In the genomic region with DNA sequence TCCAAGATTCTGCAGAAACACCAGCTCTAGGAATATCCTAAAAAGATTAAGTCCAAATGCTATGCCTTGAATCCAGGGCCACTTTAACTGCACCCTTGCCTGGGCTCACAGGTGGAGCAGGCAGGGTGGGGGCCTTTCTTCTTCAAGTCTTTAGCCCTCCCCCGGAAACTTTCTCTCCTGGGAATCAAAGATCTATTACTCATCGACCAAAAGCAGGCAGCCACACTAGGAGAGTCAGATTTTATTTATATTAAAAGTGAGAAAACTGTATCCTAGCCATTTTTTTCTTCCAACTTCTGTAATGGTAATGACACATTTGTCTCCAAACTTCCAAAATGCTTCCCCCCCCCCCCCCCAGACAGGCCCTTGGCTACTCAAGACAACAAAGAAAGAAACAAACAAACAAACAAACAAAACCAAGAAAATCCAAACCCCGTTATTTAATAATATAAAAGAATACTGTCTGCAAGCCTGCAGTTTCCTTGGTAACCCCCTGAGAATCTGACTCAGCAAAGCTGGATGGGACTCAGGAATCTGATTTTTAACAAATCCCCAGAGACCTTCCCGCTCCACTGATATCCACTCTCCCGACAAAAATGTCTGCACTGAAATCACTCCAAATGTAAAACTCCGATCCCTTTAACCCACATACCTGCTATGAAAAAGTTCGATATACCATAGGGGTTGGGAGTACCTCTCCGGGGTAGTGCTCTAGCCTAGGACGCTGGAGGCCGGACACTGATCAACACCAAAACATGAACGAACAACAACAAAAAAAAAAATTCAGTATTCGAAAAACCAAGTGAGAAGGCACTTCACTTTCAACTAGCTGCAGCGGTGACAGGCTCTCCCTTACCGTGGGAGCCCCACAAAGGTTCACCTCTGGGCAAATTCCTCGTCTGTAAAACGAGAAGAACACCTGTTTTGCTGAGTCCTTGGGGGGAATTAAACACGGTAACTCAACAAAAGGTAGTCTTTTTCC, we compare ENCODE assay signal across 8 mouse cellular contexts.
DNase-seq lines count a peak whose midpoint lies in the region; ATAC-seq lines count a peak whose summit lies in the region.

No protein-coding gene starts in this region.

- H3K4me2 ChIP-seq in lung, embryonic 15.5 days: peak overlapping the region; percentile 74
- peak overlapping the region; percentile 84 for H3K4me2 ChIP-seq in embryonic facial prominence, embryonic 15.5 days (replicated peaks)
- H3K4me2 ChIP-seq in hindbrain, embryonic 16.5 days (ENCODE audit: low read length): peak overlapping the region; percentile 76
- H3K4me2 ChIP-seq in neural tube, embryonic 11.5 days (ENCODE audit: low read depth): peak overlapping the region; percentile 71

- H3K9ac ChIP-seq in lung, embryonic 15.5 days: peak overlapping the region; percentile 90
- H3K9ac ChIP-seq in embryonic facial prominence, embryonic 15.5 days: peak overlapping the region; percentile 21; the same call in 1 of the 2 replicates
- peak overlapping the region; percentile 83 for H3K9ac ChIP-seq in hindbrain, embryonic 16.5 days (ENCODE audit: low read depth, low read length)
- peak overlapping the region; percentile 86 for H3K9ac ChIP-seq in neural tube, embryonic 11.5 days (ENCODE audit: low read length)

- 5% methylated on average over 17 of the region's 17 CpGs for WGBS in lung, embryonic 15.5 days
- 5% methylated on average over 17 of the region's 17 CpGs for WGBS in embryonic facial prominence, embryonic 15.5 days
- 3% methylated on average over 17 of the region's 17 CpGs for WGBS in hindbrain, embryonic 16.5 days
- 8% methylated on average over 17 of the region's 17 CpGs for WGBS in neural tube, embryonic 11.5 days

- H3K36me3 ChIP-seq in lung, embryonic 15.5 days: peaks cover 13% of the 10 kb centered on the region
- 0 out of 2 replicates have a peak, but pooled peaks cover 8% of the 10 kb centered on the region for H3K36me3 ChIP-seq in embryonic facial prominence, embryonic 15.5 days
- H3K36me3 ChIP-seq in hindbrain, embryonic 16.5 days (ENCODE audit: control insufficient read depth, insufficient read depth, low read length): no peaks in the 10 kb centered on the region
- no peaks in the 10 kb centered on the region for H3K36me3 ChIP-seq in neural tube, embryonic 11.5 days (ENCODE audit: control insufficient read depth, insufficient read depth, low read length)

- no peak for DNase-seq in lung, postnatal 25 days (ENCODE audit: low spot score)
- no peak for DNase-seq in neural tube, embryonic 11.5 days (ENCODE audit: low spot score)
- no peak for DNase-seq in spleen, postnatal 10 days (ENCODE audit: low spot score in 2 of 2)
- no peak for DNase-seq in frontal cortex, postnatal 25 days (ENCODE audit: low spot score in 2 of 2)

- peak overlapping the region; percentile 92 for H3K4me3 ChIP-seq in lung, embryonic 15.5 days
- H3K4me3 ChIP-seq in embryonic facial prominence, embryonic 15.5 days (replicated peaks): peak overlapping the region; percentile 65
- peak overlapping the region; percentile 70 for H3K4me3 ChIP-seq in hindbrain, embryonic 16.5 days (ENCODE audit: low read length)
- H3K4me3 ChIP-seq in neural tube, embryonic 11.5 days (ENCODE audit: low read depth, low read length): peak overlapping the region; percentile 66

- no peaks in the 10 kb centered on the region for H3K27me3 ChIP-seq in lung, embryonic 15.5 days
- H3K27me3 ChIP-seq in embryonic facial prominence, embryonic 15.5 days: no peaks in the 10 kb centered on the region
- H3K27me3 ChIP-seq in hindbrain, embryonic 16.5 days (replicated peaks; ENCODE audit: control insufficient read depth, insufficient read depth, low read length): no peaks in the 10 kb centered on the region
- H3K27me3 ChIP-seq in neural tube, embryonic 11.5 days (ENCODE audit: control insufficient read depth, insufficient read depth, low read length): no peaks in the 10 kb centered on the region

- ATAC-seq in lung, embryonic 15.5 days (ENCODE audit: borderline replicate concordance, extremely low read depth, low FRiP score, low TSS enrichment): no peak
- no peak for ATAC-seq in embryonic facial prominence, embryonic 15.5 days (ENCODE audit: insufficient number of reproducible peaks, low FRiP score, low TSS enrichment, low read depth)
- ATAC-seq in hindbrain, embryonic 16.5 days: no peak
- ATAC-seq in neural tube, embryonic 11.5 days (ENCODE audit: insufficient read depth, low FRiP score, low TSS enrichment): no peak
- ATAC-seq in monocyte, adult 5-6 weeks (replicated peaks; ENCODE audit: insufficient number of reproducible peaks, low FRiP score, low TSS enrichment, poor library complexity, severe bottlenecking): no peak

- H3K27ac ChIP-seq in lung, embryonic 15.5 days: peak overlapping the region; percentile 97
- H3K27ac ChIP-seq in embryonic facial prominence, embryonic 15.5 days (replicated peaks): peak overlapping the region; percentile 85; the same call in 1 of the 2 replicates
- H3K27ac ChIP-seq in hindbrain, embryonic 16.5 days (ENCODE audit: low read depth, low read length): peak overlapping the region; percentile 92
- 0 out of 2 replicates have a peak overlapping the region, but pooled peaks have one; percentile 91 for H3K27ac ChIP-seq in neural tube, embryonic 11.5 days (ENCODE audit: low read depth, low read length)

- peaks cover 63% of the 10 kb centered on the region for H3K4me1 ChIP-seq in lung, embryonic 15.5 days
- peaks cover 59% of the 10 kb centered on the region for H3K4me1 ChIP-seq in embryonic facial prominence, embryonic 15.5 days
- H3K4me1 ChIP-seq in hindbrain, embryonic 16.5 days (ENCODE audit: control insufficient read depth, insufficient read depth, low read depth, low read length): peaks cover 19% of the 10 kb centered on the region
- peaks cover 13% of the 10 kb centered on the region for H3K4me1 ChIP-seq in neural tube, embryonic 11.5 days (ENCODE audit: control insufficient read depth, insufficient read depth, low read length)

- no peaks in the 10 kb centered on the region for H3K9me3 ChIP-seq in lung, embryonic 15.5 days
- H3K9me3 ChIP-seq in embryonic facial prominence, embryonic 15.5 days (replicated peaks): no peaks in the 10 kb centered on the region
- no peaks in the 10 kb centered on the region for H3K9me3 ChIP-seq in hindbrain, embryonic 16.5 days (ENCODE audit: control insufficient read depth, low read length)
- H3K9me3 ChIP-seq in neural tube, embryonic 11.5 days (ENCODE audit: control insufficient read depth, low read length): no peaks in the 10 kb centered on the region

Comparison
In these comparisons a context has a peak if more than half of its experiments do, and no peak if none do; other contexts are left out.
1. H3K9ac ChIP-seq: peak in every context shown above with its lines; median percentile 90 in lung, embryonic 15.5 days; 86 in neural tube, embryonic 11.5 days; 83 in hindbrain, embryonic 16.5 days; 21 in embryonic facial prominence, embryonic 15.5 days.